Mouse (Mus musculus) T-helper 1 cell (primary cell): ENCODE data around the gene Snai1.

ENCODE experiments used
- in situ Hi-C: fragments of 300-600 bp; cut with MboI, MseI; formaldehyde crosslinking; loops from one replicate; pipeline ENCODE4 v1.15.1; 2025; ENCODE audit warnings: high pct_unique_total_duplicates

The Snai1 gene

DNA sequence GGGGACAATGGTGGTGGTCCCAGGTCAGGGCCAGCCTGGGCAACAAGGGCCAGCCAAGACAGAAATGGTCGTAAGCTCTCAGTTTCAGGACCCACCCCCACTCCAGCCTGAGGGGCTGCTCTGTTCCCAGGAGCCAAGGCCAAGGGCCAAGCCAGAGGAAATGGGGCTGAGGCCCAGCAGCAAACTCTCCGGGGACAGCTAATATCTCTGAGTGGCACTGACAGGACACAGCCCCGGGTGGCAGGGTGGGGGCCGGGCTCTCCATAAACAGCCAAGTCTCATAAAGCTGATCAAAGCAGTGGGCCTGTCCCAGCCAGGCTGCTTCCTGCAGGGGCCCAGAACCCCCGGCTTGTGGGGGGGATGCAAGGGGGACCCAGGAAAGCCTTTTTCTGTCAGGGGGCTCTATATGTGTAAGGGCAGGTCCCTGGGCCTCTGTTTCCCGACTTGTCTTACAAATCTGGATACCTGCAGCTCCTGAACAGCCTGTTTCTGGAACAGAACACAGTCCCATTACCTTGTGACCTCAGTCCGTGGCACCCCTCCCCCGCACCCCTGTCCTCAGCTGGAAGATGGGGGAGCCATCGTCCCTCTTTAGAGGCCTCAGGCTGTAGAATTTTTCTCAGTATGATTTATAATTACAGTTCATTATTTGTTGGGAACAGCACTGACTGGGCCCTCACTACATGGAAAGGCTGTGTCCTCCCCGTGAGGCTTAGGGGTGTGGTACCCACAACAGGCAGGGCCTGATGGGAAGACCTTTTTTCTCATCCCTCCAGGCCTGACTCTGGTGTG lies 45.4 kb downstream of the Snai1 start:
- in situ Hi-C loops, result no loop called here

- in situ Hi-C loops, result no loop called here
These were observed 47.3 kb downstream of the Snai1 start for GRCm38 (mm10) chr2:167585273-167585672.

DNA sequence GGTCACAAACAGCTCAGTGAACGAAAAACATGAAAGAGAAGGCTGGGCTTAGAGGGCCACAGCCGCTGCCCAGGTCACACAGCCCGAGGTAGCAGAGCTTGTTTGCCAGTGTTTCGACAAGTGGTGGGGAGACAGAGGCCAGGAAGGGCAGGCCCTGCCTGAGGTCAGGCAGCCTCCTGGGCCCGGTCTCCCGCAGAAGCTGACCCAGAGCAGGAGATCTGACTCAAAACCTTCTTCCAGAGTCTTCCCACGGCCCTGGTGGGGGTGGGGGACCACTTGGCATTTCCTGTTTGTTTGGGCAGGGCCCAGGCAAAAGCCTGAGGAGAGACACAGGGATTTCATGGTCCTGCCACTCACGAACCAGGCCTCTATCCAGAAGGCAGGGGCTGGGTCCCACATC lies 48.0 kb downstream of the Snai1 start:
- in situ Hi-C loops, result no loop called here

DNA sequence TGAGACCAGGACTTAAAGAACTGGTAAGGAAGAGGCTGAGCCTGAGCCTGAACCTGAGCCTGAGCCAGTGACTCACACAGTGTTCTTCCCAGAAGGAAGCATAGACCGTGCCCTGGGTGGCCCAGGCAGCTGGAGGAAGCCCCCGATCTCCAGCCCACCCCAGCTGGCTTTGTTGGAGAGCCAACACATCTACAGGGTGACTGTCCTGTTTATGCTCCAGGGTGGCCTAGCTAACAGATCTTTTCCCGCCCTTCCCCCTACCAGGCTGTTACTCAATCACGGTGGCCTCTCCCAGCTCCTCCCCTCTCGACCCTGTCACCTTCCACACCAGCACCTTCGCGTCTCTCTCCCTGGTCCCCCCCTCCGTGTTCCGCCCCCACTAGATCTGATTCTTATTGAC lies 49.0 kb downstream of the Snai1 start:
- in situ Hi-C loops, result no loop called here

GRCm38 (mm10) chr2:167588774-167589577 lies 51.0 kb downstream of the Snai1 start:
- in situ Hi-C loops, result no loop called here
